Mouse (Mus musculus): ENCODE measurements around the gene Gpr152.
A peak's percentile ranks its signal among the peaks of the same experiment; 100 is the strongest.

Gene Gpr152

DNA sequence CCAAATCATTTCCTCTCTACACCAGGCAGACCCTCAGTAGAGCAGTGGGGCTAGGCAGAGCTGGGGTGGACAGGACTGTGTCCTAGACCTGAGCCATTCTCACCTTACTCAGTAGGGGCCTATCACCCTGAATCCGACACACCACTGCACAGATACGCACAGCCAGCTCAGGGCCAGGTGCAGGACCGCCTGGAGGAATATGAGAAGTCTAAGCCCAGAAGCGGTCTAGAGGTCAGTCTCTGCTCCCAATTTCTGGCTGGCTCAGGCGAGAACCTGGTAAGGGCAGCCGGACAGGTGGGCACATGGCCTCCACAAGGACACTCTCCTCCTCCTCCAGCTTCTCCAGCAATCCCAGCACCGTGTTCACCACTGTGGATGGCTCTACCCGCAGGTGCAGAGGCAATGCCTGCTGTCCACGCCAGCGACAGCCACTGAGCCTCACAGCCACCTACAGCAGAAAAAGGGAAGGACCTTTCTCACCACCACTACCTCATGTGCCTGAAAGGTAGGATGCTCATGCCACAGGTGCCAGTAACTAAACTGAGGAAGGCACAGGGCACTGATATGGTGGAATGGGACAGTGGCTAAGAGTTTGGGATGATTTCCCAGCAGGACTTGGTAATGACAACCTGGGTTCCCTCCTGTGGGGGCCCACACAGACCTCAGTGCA, 31.3 kb downstream of the Gpr152 start:
- no peak for DNase-seq (ENCODE audit: low read depth in 1 of 2, low spot score in 2 of 2)

DNA sequence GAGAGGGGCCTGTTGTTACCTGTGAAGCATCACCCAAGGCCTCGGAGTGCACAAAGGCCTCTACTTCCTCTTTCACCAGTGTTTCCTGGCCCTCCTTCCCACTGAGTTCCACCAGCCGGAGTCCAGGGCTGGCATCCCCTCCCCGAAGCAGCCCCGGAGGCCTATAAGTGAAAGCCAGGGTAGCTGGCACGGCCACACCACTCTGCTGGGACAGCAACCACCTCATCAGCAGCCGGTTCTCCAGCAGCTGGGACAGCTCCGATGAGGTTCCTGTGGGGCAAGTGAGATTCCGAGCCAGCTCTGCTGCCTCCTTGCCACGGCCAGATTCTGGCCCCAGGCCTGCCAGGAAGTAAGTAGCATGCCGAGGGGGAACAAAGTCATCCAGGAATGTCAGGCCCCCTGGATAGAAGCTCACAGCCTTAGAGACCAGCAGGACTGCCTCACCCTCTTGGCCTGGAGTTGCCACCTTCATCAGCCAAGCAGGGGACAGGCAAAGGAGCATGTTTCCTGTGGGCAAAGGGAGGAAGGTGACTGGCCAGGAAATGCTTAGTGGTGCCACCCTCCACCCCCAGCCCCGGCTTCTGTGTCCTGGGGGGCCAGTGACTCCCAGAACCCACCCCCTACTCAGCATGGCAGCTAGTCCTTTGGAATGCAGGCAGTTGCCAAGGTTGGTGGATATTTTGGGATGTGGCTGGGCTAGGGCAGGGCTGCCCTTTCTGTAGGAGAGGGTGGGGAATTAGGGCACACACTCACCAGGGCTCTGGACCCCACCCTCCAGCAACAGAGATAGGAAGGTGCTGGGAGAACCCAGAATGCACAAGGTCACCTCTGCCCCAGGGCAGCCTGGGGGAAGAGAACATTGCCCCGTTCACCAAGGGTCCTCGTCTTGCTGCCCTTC, 32.1 kb downstream of the Gpr152 start:
- peak in 1 of 2 experiments; percentile 30 for DNase-seq (ENCODE audit: low read depth in 1 of 2, low spot score in 2 of 2)

DNA sequence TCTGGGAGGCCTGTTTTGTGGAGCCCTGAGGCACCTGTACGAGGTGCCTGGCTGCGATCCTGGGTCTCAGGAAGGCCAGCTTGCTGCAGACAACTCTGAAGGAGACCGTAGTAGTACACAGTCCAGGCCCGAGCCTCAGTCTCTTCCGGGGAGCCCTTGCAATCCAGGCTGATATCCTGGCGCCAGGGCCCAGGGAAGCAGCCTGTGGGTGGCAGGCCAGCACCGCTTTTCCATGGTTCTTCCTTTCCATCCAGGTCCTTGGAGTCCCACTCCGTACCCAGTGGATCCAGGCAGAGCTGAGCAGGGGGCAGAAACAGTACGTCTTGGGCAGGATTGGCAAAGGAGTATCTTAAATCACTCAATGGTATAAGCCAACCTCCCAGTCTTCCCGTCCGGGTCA, 33.3 kb downstream of the Gpr152 start:
- DNase-seq (ENCODE audit: low read depth in 1 of 2, low spot score in 2 of 2) = no peak

DNA sequence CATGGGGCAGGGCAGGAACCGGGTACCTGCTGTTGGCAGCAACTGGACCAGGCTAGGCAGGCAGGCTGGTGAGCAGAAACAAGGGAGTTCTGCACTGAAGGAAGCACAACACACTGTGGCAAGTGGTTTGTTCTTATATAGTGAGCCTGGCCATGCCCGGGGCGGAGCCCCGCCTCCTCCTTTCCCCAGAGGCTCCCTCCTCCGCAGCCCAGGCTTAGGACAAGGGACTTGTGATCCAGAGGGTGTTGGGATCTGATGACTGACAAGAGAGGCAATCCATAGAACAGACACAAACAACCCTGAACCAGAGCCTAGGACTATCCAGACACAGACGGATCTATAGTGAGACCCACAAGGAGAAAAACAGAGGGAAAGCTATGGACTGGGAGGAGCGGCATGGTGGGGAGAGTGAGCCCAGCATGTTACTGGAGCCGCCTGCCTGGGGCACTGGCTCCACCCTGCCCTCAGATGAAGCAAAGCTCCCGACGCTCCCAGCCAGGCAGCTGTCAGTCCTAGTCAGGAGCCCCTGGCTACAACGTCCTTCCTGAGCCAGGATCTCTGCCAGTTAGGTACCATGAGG, 35.9 kb downstream of the Gpr152 start, which contains the start of gene Carns1:
Gene Carns1, minus strand, starts transcription at position 112 of the 580 bp plus-strand sequence.
- DNase-seq (ENCODE audit: low read depth in 1 of 2, low spot score in 2 of 2) = no peak

DNA sequence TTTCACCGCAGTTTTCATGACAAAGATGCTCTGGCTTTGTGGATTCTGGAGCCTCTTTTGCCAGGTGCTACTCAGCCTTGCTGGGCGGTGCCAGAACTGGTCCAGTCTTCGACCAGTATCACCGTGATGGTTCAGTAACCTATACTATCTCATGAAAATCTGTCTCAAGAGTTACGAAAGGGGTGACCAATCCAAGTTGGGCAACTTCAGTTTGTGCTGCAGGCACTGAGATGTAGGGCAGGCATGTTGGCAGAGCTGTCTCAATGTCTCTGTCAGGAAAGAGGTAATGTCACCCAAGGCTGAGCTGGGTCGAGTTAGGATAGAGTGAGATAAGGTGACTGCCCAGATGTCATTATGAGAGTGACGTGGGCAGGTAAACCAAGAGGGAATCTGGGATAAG, 40.8 kb downstream of the Gpr152 start:
- DNase-seq (ENCODE audit: low read depth in 1 of 2, low spot score in 2 of 2) = no peak

DNA sequence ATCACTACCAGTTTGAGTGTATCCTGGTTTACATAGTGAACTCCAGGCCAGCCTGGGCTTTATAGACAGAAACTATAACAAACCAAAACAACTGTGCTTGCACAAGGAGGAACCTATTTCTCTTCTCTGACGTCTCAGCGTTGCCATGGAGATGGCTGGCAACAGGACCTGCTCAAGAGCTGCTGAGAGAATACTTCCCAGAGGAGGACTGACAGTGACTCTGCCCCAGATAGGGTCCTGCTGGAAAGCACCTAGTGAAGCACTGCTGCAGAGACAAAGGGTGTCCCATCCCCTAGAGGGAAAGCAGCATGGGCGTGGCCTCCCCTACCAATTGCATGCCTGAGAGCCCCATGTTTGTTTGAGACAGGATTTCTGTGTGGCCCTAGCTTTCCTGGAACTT, 42.3 kb downstream of the Gpr152 start:
- peak; percentile 76 to 82 for DNase-seq (ENCODE audit: low read depth in 1 of 2, low spot score in 2 of 2)

DNA sequence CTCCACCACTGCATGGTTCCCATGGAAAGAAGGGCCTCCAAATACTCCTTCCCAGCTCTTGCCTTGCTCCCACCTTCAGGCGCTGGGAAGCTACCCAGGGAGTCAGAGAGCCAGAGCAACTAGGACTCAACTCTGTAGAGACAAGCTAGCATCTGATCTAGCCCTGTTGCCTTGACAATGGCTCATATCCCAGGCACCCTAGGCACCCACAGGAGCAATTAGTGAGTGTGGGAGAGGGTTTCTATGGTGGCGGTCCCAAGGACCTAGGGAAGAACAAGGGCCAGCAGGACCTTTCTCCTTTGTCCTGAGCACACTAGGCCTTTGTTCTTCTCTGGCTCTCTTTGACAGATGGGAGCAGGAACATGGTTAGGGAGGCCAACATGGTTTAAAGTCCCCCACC, 44.1 kb downstream of the Gpr152 start:
- DNase-seq (ENCODE audit: low read depth in 1 of 2, low spot score in 2 of 2) = no peak

DNA sequence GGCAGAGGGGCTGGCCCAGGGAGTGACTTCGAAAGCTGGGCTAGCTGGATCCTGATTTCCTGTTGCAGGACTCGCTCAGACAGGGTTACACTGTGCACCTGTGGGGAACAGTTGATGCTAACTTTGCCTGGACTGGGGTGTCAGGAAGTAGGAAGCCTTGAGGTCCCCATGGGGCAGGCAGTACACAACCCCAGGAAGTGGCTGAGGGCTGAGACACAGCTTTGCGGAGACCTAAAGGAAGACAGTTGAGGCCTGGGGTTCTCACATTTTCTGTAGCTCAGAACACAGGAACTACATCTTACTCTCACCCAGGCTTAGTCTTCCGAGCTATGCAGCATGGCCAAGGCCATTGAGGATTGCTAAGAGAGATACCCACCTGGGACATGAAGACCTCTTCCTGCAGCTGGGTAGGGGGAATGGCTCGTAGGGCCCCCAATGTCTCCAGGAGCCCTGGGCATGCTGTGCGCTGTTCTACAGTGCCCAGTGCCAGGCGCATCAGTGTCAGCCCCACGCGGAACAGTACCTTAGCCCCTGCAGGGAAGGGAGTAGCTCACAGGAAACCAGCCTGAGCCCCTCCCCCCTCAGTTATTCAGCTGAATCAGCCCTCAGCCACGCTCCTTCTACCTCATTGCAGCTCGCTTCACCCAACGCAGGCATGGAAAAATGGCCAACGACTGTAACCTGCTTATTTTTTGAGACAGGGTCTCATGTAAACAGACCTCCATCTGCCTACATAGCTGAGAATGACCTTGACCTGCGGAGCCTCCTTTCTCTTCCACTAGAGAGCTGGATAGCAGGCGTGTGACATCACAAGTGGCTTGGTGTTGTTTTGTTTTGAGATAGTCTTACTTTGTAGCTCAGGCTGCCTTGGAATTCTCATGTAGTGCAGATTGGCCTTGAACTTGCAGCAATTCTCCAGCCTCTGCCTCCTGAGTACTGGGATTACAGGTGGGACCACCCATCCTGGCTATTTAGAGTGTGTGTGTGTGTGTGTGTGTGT, 45.7 kb downstream of the Gpr152 start:
- no peak for DNase-seq (ENCODE audit: low read depth in 1 of 2, low spot score in 2 of 2)

DNA sequence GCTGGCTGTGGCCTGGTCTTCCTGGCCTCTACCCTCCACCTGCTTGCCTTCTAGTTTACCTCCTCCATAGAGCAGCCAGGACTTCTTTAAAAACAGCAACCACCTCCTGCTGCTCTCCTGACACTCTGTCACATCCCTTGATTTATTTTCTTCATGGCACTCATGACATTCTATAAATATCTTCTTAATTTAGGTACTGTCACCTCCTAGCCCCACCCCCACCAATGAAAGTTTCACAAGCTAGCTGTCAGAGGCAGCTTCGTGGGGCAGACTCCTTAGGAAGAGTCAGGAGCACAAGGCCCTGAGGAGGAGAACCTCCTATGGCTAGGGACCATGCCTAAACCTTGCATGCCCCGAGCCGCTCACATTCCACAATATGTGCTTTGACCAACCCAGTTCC, 47.7 kb downstream of the Gpr152 start:
- no peak for DNase-seq (ENCODE audit: low read depth in 1 of 2, low spot score in 2 of 2)

DNA sequence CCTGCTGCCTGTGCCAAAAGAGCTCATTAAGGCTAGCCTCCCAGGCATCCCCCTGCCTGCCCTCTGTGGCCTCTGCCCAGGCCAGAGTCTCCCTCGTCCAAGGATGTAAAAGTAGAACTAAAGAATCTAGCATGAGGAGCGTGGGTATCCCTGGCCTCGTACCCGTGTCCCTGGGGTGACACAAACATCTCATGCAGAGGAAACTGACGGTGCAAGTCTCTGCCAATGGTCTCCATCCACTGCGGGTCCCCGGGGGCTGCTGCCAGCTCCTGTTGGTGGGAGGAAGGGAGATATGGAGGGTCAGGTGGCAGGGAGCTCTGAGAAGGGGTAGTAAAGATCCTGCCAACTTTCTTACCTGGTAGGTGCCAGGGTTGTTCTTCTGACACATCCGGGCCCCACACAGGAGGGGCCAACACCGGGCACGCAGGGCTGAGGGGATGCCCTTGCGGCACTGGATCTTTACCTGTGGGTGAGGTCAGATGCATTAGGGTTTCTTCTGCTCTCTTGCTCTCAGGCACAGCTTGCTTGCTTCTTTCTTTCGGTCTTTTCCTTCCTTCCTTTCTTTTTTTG, 49.5 kb downstream of the Gpr152 start:
- no peak for DNase-seq (ENCODE audit: low read depth in 1 of 2, low spot score in 2 of 2)

DNA sequence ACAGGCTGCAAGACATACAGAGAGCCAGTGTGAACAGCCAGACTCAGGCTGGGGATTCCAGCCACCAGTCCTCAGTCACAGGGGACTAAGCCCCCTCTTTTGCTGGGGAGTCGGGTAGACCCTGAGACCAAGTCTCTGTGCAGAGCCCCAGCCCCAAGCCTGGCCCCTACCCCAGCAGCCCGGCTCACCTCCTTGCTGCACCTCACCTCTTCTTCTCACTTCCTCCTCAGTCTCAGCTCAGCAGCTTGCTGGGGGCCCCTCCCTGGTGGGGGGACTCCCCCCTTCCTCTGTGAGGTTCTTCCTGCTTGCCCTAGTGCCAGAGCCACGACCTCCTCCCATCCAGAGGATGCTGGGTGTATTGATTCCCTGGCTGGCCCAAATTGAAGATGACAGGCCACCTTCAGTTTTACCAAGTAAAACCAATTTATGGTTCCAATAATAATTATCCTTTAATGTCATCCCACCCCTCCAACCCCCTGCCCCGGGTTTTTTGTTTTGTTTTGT, 51.3 kb downstream of the Gpr152 start, which contains the start of gene Tbc1d10c:
Gene Tbc1d10c, minus strand, starts transcription at position 454 of the 504 bp plus-strand sequence.
- peak; percentile 38 to 62 for DNase-seq (ENCODE audit: low read depth in 1 of 2, low spot score in 2 of 2)

DNA sequence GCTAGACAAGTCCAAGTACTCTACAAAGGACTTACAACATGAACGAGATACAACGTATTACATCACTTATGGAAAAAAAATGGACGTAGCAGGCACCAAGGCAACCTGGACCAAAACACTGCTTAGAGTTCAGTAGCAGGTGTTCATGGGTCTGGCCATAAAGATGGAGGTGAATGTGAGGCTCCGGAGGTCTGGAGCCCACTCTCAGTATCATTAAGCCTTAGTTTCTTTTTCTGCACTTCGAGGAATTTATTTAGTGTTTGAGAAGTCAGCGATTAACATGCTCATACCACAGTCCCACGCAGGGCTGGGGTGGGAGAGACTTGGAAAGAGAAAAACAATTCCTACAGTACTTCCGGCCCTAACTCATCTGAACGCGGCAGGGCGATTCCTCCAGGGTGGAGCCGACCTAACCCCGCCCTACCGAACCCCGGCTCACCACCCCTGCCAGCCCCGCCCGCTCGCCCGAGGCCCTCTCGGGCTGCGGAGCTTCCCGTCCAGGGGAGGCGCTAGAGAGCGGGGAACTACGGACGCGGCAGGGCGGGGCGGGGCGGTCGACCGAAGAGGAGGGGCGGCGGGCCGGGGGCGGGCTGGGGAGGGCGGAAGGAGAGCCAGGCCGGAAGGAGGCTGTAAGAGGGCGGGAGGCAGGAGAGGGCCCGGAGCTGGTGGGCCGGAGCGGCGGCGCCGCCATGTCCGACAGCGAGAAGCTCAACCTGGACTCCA, 52.1 kb downstream of the Gpr152 start, which contains the start of gene Ppp1ca:
Gene Ppp1ca, plus strand, starts transcription at position 538 of the 723 bp plus-strand sequence.
- peak; percentile 88 to 89 for DNase-seq (ENCODE audit: low read depth in 1 of 2, low spot score in 2 of 2)

DNA sequence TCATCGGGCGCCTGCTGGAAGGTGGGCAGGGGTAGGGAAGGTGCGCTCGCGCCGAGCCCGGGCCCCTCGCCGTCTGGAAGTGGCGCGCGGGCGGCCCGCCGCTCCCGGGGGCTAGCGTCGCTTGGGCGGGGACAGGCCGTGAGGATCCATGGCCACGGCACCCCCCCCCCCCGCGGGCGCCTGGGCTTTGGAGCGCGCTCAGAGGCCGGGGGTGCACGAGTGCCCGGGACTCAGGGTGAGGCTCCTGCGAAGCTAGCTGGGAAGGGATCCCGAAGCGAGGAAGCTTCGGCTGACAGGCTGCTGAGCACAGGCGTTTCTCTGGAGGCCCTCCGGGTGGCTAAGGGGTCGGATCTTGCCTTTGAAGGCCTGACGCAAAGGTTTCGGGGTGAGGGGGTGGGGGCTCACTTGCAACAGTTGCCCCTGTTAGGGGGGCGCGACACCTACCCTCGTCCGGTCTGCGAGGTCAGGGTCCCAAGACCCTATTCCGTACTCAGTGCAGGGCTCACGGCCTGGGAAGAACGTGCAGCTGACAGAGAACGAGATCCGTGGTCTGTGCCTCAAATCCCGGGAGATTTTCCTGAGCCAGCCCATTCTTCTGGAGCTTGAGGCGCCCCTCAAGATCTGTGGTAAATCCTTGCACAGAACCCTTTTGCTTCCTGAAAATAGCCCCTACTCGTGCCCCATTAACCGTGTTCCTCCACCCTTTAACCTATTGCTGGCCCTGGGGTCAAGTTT, 52.8 kb downstream of the Gpr152 start:
- DNase-seq (ENCODE audit: low read depth in 1 of 2, low spot score in 2 of 2) = no peak

DNA sequence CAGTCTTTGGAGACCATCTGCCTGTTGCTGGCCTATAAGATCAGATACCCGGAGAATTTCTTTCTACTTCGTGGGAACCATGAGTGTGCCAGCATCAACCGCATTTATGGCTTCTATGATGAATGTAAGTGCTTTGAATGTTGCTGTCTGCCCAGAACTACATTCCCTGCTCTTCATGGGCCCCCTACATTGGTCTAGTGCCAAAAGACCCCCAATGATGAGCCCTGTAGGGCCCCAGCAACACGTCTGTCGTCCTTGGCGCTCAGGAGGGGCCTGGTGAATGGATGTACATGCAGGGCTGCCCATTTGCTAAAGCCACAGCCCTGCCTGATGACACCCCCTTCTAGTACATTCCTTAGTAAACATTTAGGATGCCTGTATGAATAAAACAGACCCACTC, 53.5 kb downstream of the Gpr152 start:
- no peak for DNase-seq (ENCODE audit: low read depth in 1 of 2, low spot score in 2 of 2)

DNA sequence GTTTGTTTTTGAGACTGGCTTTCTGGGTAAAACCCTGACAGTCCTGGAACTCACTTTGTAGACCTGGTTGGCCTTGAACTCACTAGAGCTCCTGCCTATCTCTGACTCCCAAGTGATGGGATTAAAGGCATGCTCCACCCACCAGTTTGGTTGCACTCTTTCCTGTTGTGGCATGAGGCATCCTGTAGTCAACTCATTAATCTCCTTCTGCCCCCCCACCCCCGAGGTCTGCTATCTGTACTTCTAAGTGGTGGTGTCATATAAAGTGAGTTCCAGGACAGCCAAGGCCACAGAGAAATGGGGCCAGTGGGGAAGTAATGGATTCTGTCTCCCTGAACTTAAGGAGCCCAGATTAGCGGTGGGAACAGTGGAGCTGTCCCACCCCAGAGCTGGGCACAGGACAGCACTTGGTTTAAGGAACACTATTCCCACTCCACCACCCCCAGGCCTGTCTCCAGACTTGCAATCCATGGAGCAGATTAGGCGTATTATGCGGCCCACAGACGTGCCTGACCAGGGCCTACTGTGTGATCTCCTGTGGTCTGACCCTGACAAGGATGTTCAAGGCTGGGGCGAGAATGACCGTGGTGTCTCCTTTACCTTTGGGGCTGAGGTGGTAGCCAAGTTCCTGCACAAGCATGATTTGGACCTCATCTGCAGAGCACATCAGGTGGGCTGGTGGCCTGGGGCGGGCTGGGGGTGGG, 54.6 kb downstream of the Gpr152 start:
- no peak for DNase-seq (ENCODE audit: low read depth in 1 of 2, low spot score in 2 of 2)

DNA sequence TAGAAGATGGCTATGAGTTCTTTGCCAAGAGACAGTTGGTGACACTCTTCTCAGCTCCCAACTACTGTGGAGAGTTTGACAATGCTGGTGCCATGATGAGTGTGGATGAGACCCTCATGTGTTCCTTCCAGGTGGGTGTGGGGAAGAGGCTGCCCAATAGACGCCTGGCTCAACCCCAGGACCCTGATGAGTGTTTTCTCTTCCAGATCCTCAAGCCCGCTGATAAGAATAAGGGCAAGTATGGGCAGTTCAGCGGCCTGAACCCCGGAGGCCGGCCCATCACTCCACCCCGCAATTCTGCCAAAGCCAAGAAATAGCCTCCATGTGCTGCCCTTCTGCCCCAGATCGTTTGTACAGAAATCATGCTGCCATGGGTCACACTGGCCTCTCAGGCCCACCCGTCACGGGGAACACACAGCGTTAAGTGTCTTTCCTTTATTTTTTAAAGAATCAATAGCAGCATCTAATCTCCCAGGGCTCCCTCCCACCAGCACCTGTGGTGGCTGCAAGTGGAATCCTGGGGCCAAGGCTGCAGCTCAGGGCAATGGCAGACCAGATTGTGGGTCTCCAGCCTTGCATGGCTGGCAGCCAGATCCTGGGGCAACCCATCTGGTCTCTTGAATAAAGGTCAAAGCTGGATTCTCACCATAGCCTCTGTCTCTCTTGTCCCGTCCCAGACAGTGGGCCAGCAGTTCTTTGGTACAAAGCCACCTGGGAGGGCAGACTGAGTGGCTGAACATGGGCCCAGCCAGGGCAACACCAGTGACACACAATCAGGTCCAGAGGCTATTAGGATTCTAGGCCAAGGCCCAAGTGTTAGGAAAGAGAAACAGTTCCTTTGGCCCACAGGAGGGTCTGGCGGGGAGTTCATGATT, 55.4 kb downstream of the Gpr152 start:
- DNase-seq (ENCODE audit: low read depth in 1 of 2, low spot score in 2 of 2) = no peak

Measured in monocyte, adult 2 months (primary cell).